Mouse (Mus musculus) MEL (cell line): ENCODE results near the gene Dppa5a. TPM values are rescaled to one million over a fixed set of nuclear protein-coding genes. Genes with fewer than 3 reads are reported as not detected.

ENCODE experiments used
- DNase-seq: peaks from one replicate; pipeline ENCODE4 v3.0.0; 2011; ENCODE audit warnings: low read depth, low spot score
- H3K27ac ChIP-seq: 2 replicates; pipeline ENCODE4 v1.5.1; 2012; ENCODE audit warnings: low read depth, mild to moderate bottlenecking, control low read depth, low read length, moderate library complexity; ENCODE audit not compliant: control insufficient read depth
- H3K27me3 ChIP-seq, 2 experiments: fragments of 150-350 bp in 1 of 2; sonication (generic) in 1 of 2; 2 replicates each; pipeline ENCODE4 v1.6.1; 2012; ENCODE audit warnings: low read length in 2 of 2, mild to moderate bottlenecking in 2 of 2, improper control_type of control experiment in 1 of 2, moderate library complexity in 1 of 2; ENCODE audit not compliant: insufficient read depth in 2 of 2, control insufficient read depth in 1 of 2
- H3K36me3 ChIP-seq, 2 experiments: 2 replicates each; pipeline ENCODE4 v1.6.1; 2012 to 2014; ENCODE audit warnings: low read length in 2 of 2, improper control_type of control experiment in 1 of 2, inconsistent platforms in 1 of 2, mild to moderate bottlenecking in 1 of 2; ENCODE audit not compliant: insufficient read depth in 2 of 2, control insufficient read depth in 1 of 2
- H3K4me1 ChIP-seq, 2 experiments: fragments of 150-350 bp in 1 of 2; sonication (generic) in 1 of 2; 2 replicates each; pipeline ENCODE4 v1.6.1; 2012; ENCODE audit warnings: low read length in 2 of 2, improper control_type of control experiment in 1 of 2, mild to moderate bottlenecking in 1 of 2; ENCODE audit not compliant: insufficient read depth in 2 of 2, control insufficient read depth in 1 of 2
- H3K4me3 ChIP-seq, 2 experiments: fragments of 150-350 bp in 1 of 2; sonication (generic) in 1 of 2; 2 replicates each; pipeline ENCODE4 v1.5.1; 2012; ENCODE audit warnings: low read depth in 2 of 2, low read length in 2 of 2, mild to moderate bottlenecking in 2 of 2, moderate library complexity in 2 of 2, control low read depth in 1 of 2, improper control_type of control experiment in 1 of 2; ENCODE audit not compliant: control insufficient read depth in 1 of 2, insufficient read depth in 1 of 2
- H3K79me2 ChIP-seq: 2 replicates; pipeline ENCODE4 v1.6.1; 2012; ENCODE audit warnings: mild to moderate bottlenecking, low read length, moderate library complexity; ENCODE audit not compliant: control insufficient read depth, poor library complexity, insufficient read depth
- H3K9ac ChIP-seq: 2 replicates; pipeline ENCODE4 v1.6.1; 2012; ENCODE audit warnings: low read depth, mild to moderate bottlenecking, control low read depth, low read length, moderate library complexity; ENCODE audit not compliant: control insufficient read depth, poor library complexity, severe bottlenecking
- H3K9me3 ChIP-seq: fragments of 150-350 bp; sonication (generic); replicated peaks from 2 replicates; pipeline ENCODE4 v1.6.1; 2012; ENCODE audit warnings: mild to moderate bottlenecking, low read length, improper control_type of control experiment, moderate library complexity; ENCODE audit not compliant: insufficient read depth
- BHLHE40 ChIP-seq: IDR thresholded peaks from 2 replicates; pipeline ENCODE4 v1.6.1; 2012; ENCODE audit warnings: low read depth, mild to moderate bottlenecking, inconsistent platforms, low read length, improper control_type of control experiment, borderline replicate concordance
- CHD1 ChIP-seq: IDR thresholded peaks from 2 replicates; pipeline ENCODE4 v1.6.1; 2012; ENCODE audit warnings: low read depth, mild to moderate bottlenecking, inconsistent platforms, low read length, improper control_type of control experiment
- CTCF ChIP-seq, 3 experiments: IDR thresholded peaks in 2 of 3; conservative IDR thresholded peaks in 1 of 3; 2 replicates each; pipeline ENCODE4 v1.5.1; 2011 to 2012; ENCODE audit warnings: low read length in 3 of 3, low read depth in 2 of 3, mild to moderate bottlenecking in 2 of 3, improper control_type of control experiment in 1 of 3, inconsistent platforms in 1 of 3, mixed read lengths in 1 of 3, moderate library complexity in 1 of 3; ENCODE audit not compliant: control insufficient read depth in 1 of 3, insufficient read depth in 1 of 3, poor library complexity in 1 of 3, severe bottlenecking in 1 of 3
- E2F4 ChIP-seq: IDR thresholded peaks from 2 replicates; pipeline ENCODE4 v1.6.1; 2011; ENCODE audit warnings: low read depth, low read length, improper control_type of control experiment, borderline replicate concordance
- ELF1 ChIP-seq: IDR thresholded peaks from 2 replicates; pipeline ENCODE4 v1.6.1; 2014; ENCODE audit warnings: low read depth, mild to moderate bottlenecking, inconsistent platforms, low read length, improper control_type of control experiment, moderate library complexity
- EP300 ChIP-seq, 2 experiments: IDR thresholded peaks; 2 replicates each; pipeline ENCODE4 v1.6.1; 2011; ENCODE audit warnings: improper control_type of control experiment in 2 of 2, low read length in 2 of 2, low read depth in 1 of 2, mild to moderate bottlenecking in 1 of 2
- ETS1 ChIP-seq: IDR thresholded peaks from 2 replicates; pipeline ENCODE4 v1.6.1; 2012; ENCODE audit warnings: low read depth, mild to moderate bottlenecking, inconsistent platforms, low read length, improper control_type of control experiment, moderate library complexity
- GABPA ChIP-seq: IDR thresholded peaks from 2 replicates; pipeline ENCODE4 v1.6.1; 2012; ENCODE audit warnings: low read depth, mild to moderate bottlenecking, inconsistent platforms, low read length, improper control_type of control experiment, moderate library complexity
- GATA1 ChIP-seq: IDR thresholded peaks from 2 replicates; pipeline ENCODE4 v1.6.1; 2011; ENCODE audit warnings: low read depth, low read length, improper control_type of control experiment
- MAX ChIP-seq: IDR thresholded peaks from 2 replicates; pipeline ENCODE4 v1.6.1; 2011; ENCODE audit warnings: low read length, improper control_type of control experiment
- MEF2A ChIP-seq: IDR thresholded peaks from 2 replicates; pipeline ENCODE4 v1.6.1; 2014; ENCODE audit warnings: low read depth, mild to moderate bottlenecking, inconsistent platforms, low read length, improper control_type of control experiment; ENCODE audit not compliant: poor library complexity, insufficient replicate concordance, severe bottlenecking; ENCODE audit errors: extremely low read depth
- MXI1 ChIP-seq: IDR thresholded peaks from 2 replicates; pipeline ENCODE4 v1.6.1; 2011; ENCODE audit warnings: mild to moderate bottlenecking, low read depth, low read length, improper control_type of control experiment
- MYC ChIP-seq: IDR thresholded peaks from 2 replicates; pipeline ENCODE4 v1.6.1; 2011; ENCODE audit warnings: low read depth, mild to moderate bottlenecking, low read length, improper control_type of control experiment, moderate library complexity
- POLR2AphosphoS2 ChIP-seq: IDR thresholded peaks from 2 replicates; pipeline ENCODE4 v1.6.1; 2011; ENCODE audit warnings: low read length, improper control_type of control experiment
- RAD21 ChIP-seq: IDR thresholded peaks from 2 replicates; pipeline ENCODE4 v1.6.1; 2011; ENCODE audit warnings: mild to moderate bottlenecking, low read depth, low read length, improper control_type of control experiment
- SMC3 ChIP-seq: IDR thresholded peaks from 2 replicates; pipeline ENCODE4 v1.6.1; 2011; ENCODE audit warnings: low read depth, low read length, improper control_type of control experiment
- TAL1 ChIP-seq: IDR thresholded peaks from 2 replicates; pipeline ENCODE4 v1.6.1; 2012; ENCODE audit warnings: mild to moderate bottlenecking, inconsistent platforms, low read length, moderate library complexity, mixed read lengths
- ZC3H11A ChIP-seq: IDR thresholded peaks from 2 replicates; pipeline ENCODE4 v1.6.1; 2012; ENCODE audit warnings: low read depth, mild to moderate bottlenecking, inconsistent platforms, low read length, improper control_type of control experiment
- ZNF384 ChIP-seq: IDR thresholded peaks from 2 replicates; pipeline ENCODE4 v1.6.1; 2012; ENCODE audit warnings: low read depth, mild to moderate bottlenecking, inconsistent platforms, low read length, improper control_type of control experiment
- polyA plus RNA-seq, 2 experiments: library from polyadenylated mRNA; stranded (reverse) in 1 of 2; unstranded in 1 of 2; fragments of >175 nt in 1 of 2; fragments of >200 nt in 1 of 2; gene quantifications; 2 replicates each; pipeline versions ENCODE4 v1.2.1 to v1.2.4; 2012; ENCODE audit warnings: low replicate concordance in 2 of 2, low read depth in 1 of 2; ENCODE audit not compliant: insufficient read length in 2 of 2, insufficient read depth in 1 of 2, missing spikeins in 1 of 2
- total RNA-seq: library from RNA; depleted of rRNA; stranded (reverse); fragments of 300-350 nt; gene quantifications from 2 replicates; pipeline ENCODE4 v1.2.3, GENCODE M21; 2012

Dppa5a gene
- total and polyA plus RNA-seq, 3 experiments = 0.19 TPM; not detected in 2

GRCm38 (mm10) chr9:78385893-78386292 is 17.9 kb upstream of the Dppa5a start:
- Histone ChIP-seq H3K9me3 (no peaks in the 10 kb centered on the region), H3K9ac (no peak overlapping the region), H3K36me3 (0 out of 4 replicates have a peak, but pooled peaks cover 0 to 2% of the 10 kb centered on the region in 2 experiments), H3K79me2 (no peaks in the 10 kb centered on the region), H3K4me3 (no peak overlapping the region), H3K27me3 (no peaks in the 10 kb centered on the region; a peak in 1 of 4 replicates), H3K4me1 (peaks cover 0 to 3% of the 10 kb centered on the region in 2 experiments; a peak in 1 of 4 replicates), H3K27ac (no peak overlapping the region)
- TF ChIP-seq ZC3H11A (peak; percentile 57), RAD21 (peak; percentile 71), CTCF (IDR thresholded peaks at IDR 0.05 in 2 of 3, conservative IDR thresholded peaks at IDR 0.05 in 1 of 3; ENCODE audit: control insufficient read depth in 1 of 3, insufficient read depth in 1 of 3, low read depth in 2 of 3, low read length in 3 of 3, poor library complexity in 1 of 3, severe bottlenecking in 1 of 3) (peak; percentile 58 to 87 (median 77)), MAX (no peak), CHD1 (no peak), SMC3 (peak; percentile 89)
- DNase-seq = peak; percentile 60

- no peak for DNase-seq
- peaks cover 5 to 10% of the 10 kb centered on the region in 2 experiments for H3K27me3 ChIP-seq
- H3K9me3 ChIP-seq = no peaks in the 10 kb centered on the region
- H3K36me3 ChIP-seq = no peaks in the 10 kb centered on the region
- H3K79me2 ChIP-seq = no peaks in the 10 kb centered on the region
- no peaks in the 10 kb centered on the region for H3K4me1 ChIP-seq
- no peak within 1 kb of the TSS for H3K27ac ChIP-seq
- H3K4me3 ChIP-seq = no peak within 1 kb of the TSS
- TF ChIP-seq MYC (no peak), EP300 (IDR thresholded peaks at IDR 0.05; ENCODE audit: low read depth in 1 of 2, low read length in 2 of 2) (no peak), GABPA (no peak), POLR2AphosphoS2 (no peak), ETS1 (no peak), BHLHE40 (no peak), ELF1 (no peak), CHD1 (no peak), TAL1 (no peak), MEF2A (no peak), MXI1 (no peak), ZNF384 (no peak), GATA1 (no peak), E2F4 (no peak)
- H3K9ac ChIP-seq = no peak within 1 kb of the TSS
Observed at GRCm38 (mm10) chr9:78378113-78378785, 10.3 kb upstream of the Dppa5a start, which contains the start of gene Ooep. Gene Ooep (minus strand): TSS chr9:78378725.
